Mouse (Mus musculus): ENCODE data around the gene Epm2aip1. TPM values are rescaled to one million over a fixed set of nuclear protein-coding genes. Genes with fewer than 3 reads are reported as not detected.
A peak's percentile ranks its signal among the peaks of the same experiment; 100 is the strongest.

Gene Epm2aip1
- polyA plus RNA-seq, 1 experiment from 2014 or later, result 71.7 TPM

GRCm38 (mm10) chr9:111273958-111274357 is 2.2 kb downstream of the Epm2aip1 start:
- no peak for ATAC-seq
- Histone ChIP-seq H3K4me3 (ENCODE audit: low read depth, low read length) (no peak overlapping the region), H3K4me2 (ENCODE audit: low read length) (peak overlapping the region; percentile 96; the same call in 1 of the 2 replicates), H3K4me1 (ENCODE audit: control insufficient read depth, insufficient read depth, low read length) (peaks cover 57% of the 10 kb centered on the region), H3K9me3 (replicated peaks; ENCODE audit: control insufficient read depth, low read length, poor library complexity, severe bottlenecking) (no peaks in the 10 kb centered on the region), H3K9ac (ENCODE audit: low read depth, low read length) (no peak overlapping the region), H3K27me3 (ENCODE audit: control insufficient read depth, insufficient read depth, low read depth, low read length) (no peaks in the 10 kb centered on the region), H3K27ac (ENCODE audit: low read length) (no peak overlapping the region), H3K36me3 (ENCODE audit: control insufficient read depth, insufficient read depth, low read length) (peaks cover 5% of the 10 kb centered on the region; the same call in 1 of the 2 replicates)
- 91% methylated on average over 1 of the region's 1 CpGs for WGBS

- no peaks in the 10 kb centered on the region for H3K27me3 ChIP-seq (ENCODE audit: control insufficient read depth, insufficient read depth, low read depth, low read length)
- H3K4me2 ChIP-seq (ENCODE audit: low read length), result peak overlapping the region; percentile 47
- ATAC-seq, result no peak
- no peaks in the 10 kb centered on the region for H3K9me3 ChIP-seq (replicated peaks; ENCODE audit: control insufficient read depth, low read length, poor library complexity, severe bottlenecking)
- WGBS, result 65% methylated on average over 1 of the region's 1 CpGs
- H3K4me1 ChIP-seq (ENCODE audit: control insufficient read depth, insufficient read depth, low read length), result peaks cover 52% of the 10 kb centered on the region
- H3K9ac ChIP-seq (ENCODE audit: low read depth, low read length), result peak overlapping the region; percentile 38; the same call in 1 of the 2 replicates
- no peak overlapping the region for H3K27ac ChIP-seq (ENCODE audit: low read length)
- H3K4me3 ChIP-seq (ENCODE audit: low read depth, low read length), result 0 out of 2 replicates have a peak overlapping the region, but pooled peaks have one; percentile 3
- peaks cover 7% of the 10 kb centered on the region for H3K36me3 ChIP-seq (ENCODE audit: control insufficient read depth, insufficient read depth, low read length)
These were observed 3.4 kb downstream of the Epm2aip1 start for GRCm38 (mm10) chr9:111275156-111275555.

GRCm38 (mm10) chr9:111285061-111285460 is 13.3 kb downstream of the Epm2aip1 start:
- Histone ChIP-seq H3K27ac (ENCODE audit: low read length) (peak overlapping the region; percentile 78), H3K9ac (ENCODE audit: low read depth, low read length) (no peak overlapping the region)
- 27% methylated on average over 3 of the region's 3 CpGs for WGBS

DNA sequence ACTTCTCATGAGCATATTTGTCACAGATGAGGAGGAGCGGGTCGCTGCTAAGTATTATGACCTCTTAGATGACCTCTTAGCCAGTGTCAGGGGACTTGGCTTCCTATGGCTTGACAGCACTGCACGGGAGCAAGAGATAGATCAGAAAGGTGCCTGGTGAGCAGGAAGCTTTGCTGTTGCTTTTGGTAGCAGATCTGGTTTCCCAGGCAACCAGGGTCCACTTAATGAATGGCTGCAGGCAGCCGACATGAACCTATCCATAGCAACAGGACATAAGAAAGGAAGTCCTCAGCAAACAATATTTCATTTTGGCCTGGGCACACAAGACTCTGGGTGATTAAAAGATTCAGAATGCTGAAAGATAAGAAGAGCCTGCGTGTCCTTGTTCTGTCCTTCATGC is 13.9 kb downstream of the Epm2aip1 start:
- no peaks in the 10 kb centered on the region for H3K9me3 ChIP-seq (replicated peaks; ENCODE audit: control insufficient read depth, low read length, poor library complexity, severe bottlenecking)
- WGBS, result 5% methylated on average over 5 of the region's 5 CpGs
- no peak overlapping the region for H3K4me3 ChIP-seq (ENCODE audit: low read depth, low read length)
- H3K9ac ChIP-seq (ENCODE audit: low read depth, low read length), result peak overlapping the region; percentile 25; the same call in 1 of the 2 replicates
- peak overlapping the region; percentile 31; the same call in 1 of the 2 replicates for H3K4me2 ChIP-seq (ENCODE audit: low read length)
- H3K27me3 ChIP-seq (ENCODE audit: control insufficient read depth, insufficient read depth, low read depth, low read length), result no peaks in the 10 kb centered on the region
- H3K27ac ChIP-seq (ENCODE audit: low read length), result peak overlapping the region; percentile 78
- peak; percentile 71; the same call in 1 of the 2 replicates for ATAC-seq
- no peaks in the 10 kb centered on the region for H3K36me3 ChIP-seq (ENCODE audit: control insufficient read depth, insufficient read depth, low read length)
- H3K4me1 ChIP-seq (ENCODE audit: control insufficient read depth, insufficient read depth, low read length), result peaks cover 21% of the 10 kb centered on the region

More at GRCm38 (mm10) chr9:111285061-111285460, 13.3 kb downstream of the Epm2aip1 start:
- Histone ChIP-seq H3K36me3 (ENCODE audit: control insufficient read depth, insufficient read depth, low read length) (no peaks in the 10 kb centered on the region), H3K4me2 (ENCODE audit: low read length) (no peak overlapping the region), H3K27me3 (ENCODE audit: control insufficient read depth, insufficient read depth, low read depth, low read length) (no peaks in the 10 kb centered on the region), H3K4me3 (ENCODE audit: low read depth, low read length) (no peak overlapping the region), H3K4me1 (ENCODE audit: control insufficient read depth, insufficient read depth, low read length) (peaks cover 16% of the 10 kb centered on the region), H3K9me3 (replicated peaks; ENCODE audit: control insufficient read depth, low read length, poor library complexity, severe bottlenecking) (no peaks in the 10 kb centered on the region)
- no peak for ATAC-seq

- Histone ChIP-seq H3K27ac (ENCODE audit: low read length) (no peak overlapping the region), H3K4me1 (ENCODE audit: control insufficient read depth, insufficient read depth, low read length) (peaks cover 21% of the 10 kb centered on the region), H3K9ac (ENCODE audit: low read depth, low read length) (no peak overlapping the region), H3K27me3 (ENCODE audit: control insufficient read depth, insufficient read depth, low read depth, low read length) (no peaks in the 10 kb centered on the region), H3K36me3 (ENCODE audit: control insufficient read depth, insufficient read depth, low read length) (no peaks in the 10 kb centered on the region), H3K9me3 (replicated peaks; ENCODE audit: control insufficient read depth, low read length, poor library complexity, severe bottlenecking) (no peaks in the 10 kb centered on the region), H3K4me3 (ENCODE audit: low read depth, low read length) (no peak overlapping the region), H3K4me2 (ENCODE audit: low read length) (no peak overlapping the region)
- 74% methylated on average over 2 of the region's 2 CpGs for WGBS
- ATAC-seq, result no peak
These were observed 14.7 kb downstream of the Epm2aip1 start for GRCm38 (mm10) chr9:111286468-111286867.

- H3K36me3 ChIP-seq (ENCODE audit: control insufficient read depth, insufficient read depth, low read length), result no peaks in the 10 kb centered on the region
- H3K4me1 ChIP-seq (ENCODE audit: control insufficient read depth, insufficient read depth, low read length), result peaks cover 21% of the 10 kb centered on the region
- ATAC-seq, result no peak
- H3K27ac ChIP-seq (ENCODE audit: low read length), result no peak overlapping the region
- no peak overlapping the region for H3K9ac ChIP-seq (ENCODE audit: low read depth, low read length)
- no peak overlapping the region for H3K4me2 ChIP-seq (ENCODE audit: low read length)
- no peak overlapping the region for H3K4me3 ChIP-seq (ENCODE audit: low read depth, low read length)
- no peaks in the 10 kb centered on the region for H3K27me3 ChIP-seq (ENCODE audit: control insufficient read depth, insufficient read depth, low read depth, low read length)
- H3K9me3 ChIP-seq (replicated peaks; ENCODE audit: control insufficient read depth, low read length, poor library complexity, severe bottlenecking), result no peaks in the 10 kb centered on the region
- 95% methylated on average over 4 of the region's 4 CpGs for WGBS
These were observed 16.2 kb downstream of the Epm2aip1 start for GRCm38 (mm10) chr9:111287956-111288355.

- Histone ChIP-seq H3K9me3 (replicated peaks; ENCODE audit: control insufficient read depth, low read length, poor library complexity, severe bottlenecking) (no peaks in the 10 kb centered on the region), H3K4me2 (ENCODE audit: low read length) (0 out of 2 replicates have a peak overlapping the region, but pooled peaks have one; percentile 26), H3K27ac (ENCODE audit: low read length) (no peak overlapping the region), H3K27me3 (ENCODE audit: control insufficient read depth, insufficient read depth, low read depth, low read length) (no peaks in the 10 kb centered on the region), H3K36me3 (ENCODE audit: control insufficient read depth, insufficient read depth, low read length) (no peaks in the 10 kb centered on the region), H3K4me3 (ENCODE audit: low read depth, low read length) (no peak overlapping the region), H3K9ac (ENCODE audit: low read depth, low read length) (no peak overlapping the region), H3K4me1 (ENCODE audit: control insufficient read depth, insufficient read depth, low read length) (peaks cover 21% of the 10 kb centered on the region)
- 59% methylated on average over 9 of the region's 9 CpGs for WGBS
- ATAC-seq, result no peak
These were observed 17.6 kb downstream of the Epm2aip1 start for GRCm38 (mm10) chr9:111289294-111289831.

- ATAC-seq, result peak; percentile 57; the same call in 1 of the 2 replicates
- H3K4me2 ChIP-seq (ENCODE audit: low read length), result peak overlapping the region; percentile 26; the same call in 1 of the 2 replicates
- H3K27ac ChIP-seq (ENCODE audit: low read length), result no peak overlapping the region
- H3K27me3 ChIP-seq (ENCODE audit: control insufficient read depth, insufficient read depth, low read depth, low read length), result no peaks in the 10 kb centered on the region
- H3K9me3 ChIP-seq (replicated peaks; ENCODE audit: control insufficient read depth, low read length, poor library complexity, severe bottlenecking), result no peaks in the 10 kb centered on the region
- 15% methylated on average over 21 of the region's 21 CpGs for WGBS
- no peaks in the 10 kb centered on the region for H3K36me3 ChIP-seq (ENCODE audit: control insufficient read depth, insufficient read depth, low read length)
- no peak overlapping the region for H3K9ac ChIP-seq (ENCODE audit: low read depth, low read length)
- no peak overlapping the region for H3K4me3 ChIP-seq (ENCODE audit: low read depth, low read length)
- H3K4me1 ChIP-seq (ENCODE audit: control insufficient read depth, insufficient read depth, low read length), result peaks cover 20% of the 10 kb centered on the region
These were observed 18.2 kb downstream of the Epm2aip1 start for GRCm38 (mm10) chr9:111289832-111290339.

DNA sequence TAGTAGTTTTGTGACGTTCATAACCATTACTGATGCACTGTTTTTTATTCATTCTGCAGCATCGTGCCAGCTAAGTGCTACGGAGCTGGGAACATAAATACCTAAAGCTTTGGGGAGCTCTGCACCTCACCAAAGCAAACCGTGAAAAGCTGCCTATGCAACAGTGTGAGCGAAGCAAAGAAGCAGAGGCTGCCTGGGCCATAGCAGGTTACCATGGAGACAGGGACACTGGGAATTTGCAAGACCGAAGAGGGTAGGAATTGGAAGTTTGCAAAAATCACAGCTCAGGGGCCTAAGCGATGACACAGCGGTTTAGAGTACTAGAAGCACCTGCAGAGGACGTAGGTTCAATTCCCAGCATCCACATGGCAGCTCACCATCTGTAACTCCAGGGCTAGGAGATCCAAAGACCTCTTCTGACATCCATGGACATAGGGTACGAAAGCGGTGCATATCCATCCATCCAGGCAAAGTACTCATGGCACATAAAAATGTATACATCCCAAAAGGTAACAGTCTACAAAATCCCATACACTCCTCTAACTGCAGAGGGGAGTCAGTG is 18.9 kb downstream of the Epm2aip1 start:
- 0 out of 2 replicates have a peak overlapping the region, but pooled peaks have one; percentile 5 for H3K27ac ChIP-seq (ENCODE audit: low read length)
- H3K27me3 ChIP-seq (ENCODE audit: control insufficient read depth, insufficient read depth, low read depth, low read length), result no peaks in the 10 kb centered on the region
- no peak overlapping the region for H3K9ac ChIP-seq (ENCODE audit: low read depth, low read length)
- peaks cover 14% of the 10 kb centered on the region for H3K4me1 ChIP-seq (ENCODE audit: control insufficient read depth, insufficient read depth, low read length)
- H3K4me3 ChIP-seq (ENCODE audit: low read depth, low read length), result no peak overlapping the region
- peak; percentile 57; the same call in 1 of the 2 replicates for ATAC-seq
- no peak overlapping the region for H3K4me2 ChIP-seq (ENCODE audit: low read length)
- no peaks in the 10 kb centered on the region for H3K9me3 ChIP-seq (replicated peaks; ENCODE audit: control insufficient read depth, low read length, poor library complexity, severe bottlenecking)
- WGBS, result 55% methylated on average over 11 of the region's 11 CpGs
- no peaks in the 10 kb centered on the region for H3K36me3 ChIP-seq (ENCODE audit: control insufficient read depth, insufficient read depth, low read length)

All from midbrain, embryonic 16.5 days (tissue).